Mouse (Mus musculus) intestine, postnatal 0 days (tissue): ENCODE data around the gene Ift52. TPM values are rescaled to one million over a fixed set of nuclear protein-coding genes. Genes with fewer than 3 reads are reported as not detected.

Experiments used
- ATAC-seq: fragments of 200-750 bp; cut with Nextera tagmentation; 2 replicates; pipeline ENCODE4 v1.8.0; 2017; ENCODE audit warnings: mild to moderate bottlenecking, moderate TSS enrichment, moderate library complexity
- H3K27ac ChIP-seq: fragments of 300-500 bp; sonication (generic); 2 replicates; pipeline ENCODE4 v1.5.1; 2014; ENCODE audit warnings: mild to moderate bottlenecking, low read depth, low read length, moderate library complexity
- H3K27me3 ChIP-seq: fragments of 300-500 bp; sonication (generic); replicated peaks from 2 replicates; pipeline ENCODE4 v1.6.1; 2014; ENCODE audit warnings: low read length, mixed read lengths; ENCODE audit not compliant: control insufficient read depth, insufficient read depth
- H3K36me3 ChIP-seq: fragments of 300-500 bp; sonication (generic); 2 replicates; pipeline ENCODE4 v1.6.1; 2014; ENCODE audit warnings: mild to moderate bottlenecking, moderate library complexity; ENCODE audit not compliant: control insufficient read depth, insufficient read depth
- H3K4me1 ChIP-seq: fragments of 300-500 bp; sonication (generic); replicated peaks from 2 replicates; pipeline ENCODE4 v1.6.1; 2014; ENCODE audit warnings: antibody characterized with exemption, low read length, mixed read lengths; ENCODE audit not compliant: control insufficient read depth, insufficient read depth
- H3K4me2 ChIP-seq: fragments of 300-500 bp; sonication (generic); replicated peaks from 2 replicates; pipeline ENCODE4 v1.6.1; 2014; ENCODE audit warnings: low read depth, mild to moderate bottlenecking, moderate library complexity
- H3K4me3 ChIP-seq: fragments of 300-500 bp; sonication (generic); 2 replicates; pipeline ENCODE4 v1.5.1; 2014; ENCODE audit warnings: low read depth, low read length
- H3K9ac ChIP-seq: fragments of 300-500 bp; sonication (generic); 2 replicates; pipeline ENCODE4 v1.6.1; 2014; ENCODE audit warnings: mild to moderate bottlenecking, low read depth, low read length
- H3K9me3 ChIP-seq: fragments of 300-500 bp; sonication (generic); 2 replicates; pipeline ENCODE4 v1.6.1; 2016; ENCODE audit warnings: mixed run types; ENCODE audit not compliant: control insufficient read depth
- CTCF ChIP-seq: sonication (generic); IDR thresholded peaks from 2 replicates; pipeline ENCODE4 v1.5.1; 2016; ENCODE audit warnings: low read depth, mild to moderate bottlenecking, control low read depth, antibody characterized with exemption, moderate library complexity
- WGBS: fragments of 180-500 bp; shearing (Covaris S2); extraction: QIAGEN DNeasy Blood & Tissue Kit; methylation state at CpG from one replicate; pipeline ENCODE4 v1.1.7; 2014; 5-methylcytosine and 5-hydroxymethylcytosine counted together
- microRNA-seq: library from miRNA; unstranded; fragments of <30 nt; microRNA quantifications from one replicate; pipeline ENCODE4, GENCODE M21; 2016
- polyA plus RNA-seq: library from polyadenylated mRNA; unstranded; fragments of >200 nt; fragmentation: Nextera tagmentation; extraction: Ambion mirVana; gene quantifications from 2 replicates; pipeline ENCODE4 v1.2.1, GENCODE M21; 2015

Gene Ift52
- polyA plus RNA-seq, 1 experiment from 2014 or later: 30.0 TPM

GRCm38 (mm10) chr2:163086561-163086960, 69.4 kb downstream of the Ift52 start:
- ATAC-seq: no peak
- Histone ChIP-seq H3K9ac (no peak overlapping the region), H3K4me1 (no peaks in the 10 kb centered on the region), H3K36me3 (no peaks in the 10 kb centered on the region), H3K4me3 (no peak overlapping the region), H3K4me2 (no peak overlapping the region), H3K27ac (no peak overlapping the region), H3K9me3 (no peaks in the 10 kb centered on the region), H3K27me3 (no peaks in the 10 kb centered on the region)
- TF ChIP-seq CTCF: no peak
- WGBS: 73% methylated on average over 8 of the region's 8 CpGs

GRCm38 (mm10) chr2:163087728-163088127, 70.6 kb downstream of the Ift52 start, which contains the start of gene Gtsf1l:
Gene Gtsf1l (minus strand): TSS chr2:163087855.
- H3K4me2 ChIP-seq: no peak within 1 kb of the TSS
- H3K9ac ChIP-seq: no peak within 1 kb of the TSS
- H3K4me1 ChIP-seq: no peaks in the 10 kb centered on the region
- H3K27ac ChIP-seq: no peak within 1 kb of the TSS
- TF ChIP-seq CTCF: no peak
- no peaks in the 10 kb centered on the region for H3K27me3 ChIP-seq
- 83% methylated on average over 9 of the region's 9 CpGs for WGBS
- H3K36me3 ChIP-seq: no peaks in the 10 kb centered on the region
- ATAC-seq: no peak
- no peak within 1 kb of the TSS for H3K4me3 ChIP-seq
- H3K9me3 ChIP-seq: no peaks in the 10 kb centered on the region

GRCm38 (mm10) chr2:163089475-163090123, 72.4 kb downstream of the Ift52 start:
- Histone ChIP-seq H3K9ac (no peak overlapping the region), H3K27me3 (no peaks in the 10 kb centered on the region), H3K36me3 (no peaks in the 10 kb centered on the region), H3K27ac (no peak overlapping the region), H3K4me3 (no peak overlapping the region), H3K4me1 (no peaks in the 10 kb centered on the region), H3K9me3 (no peaks in the 10 kb centered on the region), H3K4me2 (no peak overlapping the region)
- 73% methylated on average over 5 of the region's 5 CpGs for WGBS
- TF ChIP-seq CTCF: peak; percentile 74
- no peak for ATAC-seq

GRCm38 (mm10) chr2:163094909-163095308, 77.8 kb downstream of the Ift52 start:
- Histone ChIP-seq H3K27ac (no peak overlapping the region), H3K4me3 (no peak overlapping the region), H3K9me3 (no peaks in the 10 kb centered on the region), H3K27me3 (no peaks in the 10 kb centered on the region), H3K9ac (no peak overlapping the region), H3K36me3 (no peaks in the 10 kb centered on the region), H3K4me1 (no peaks in the 10 kb centered on the region), H3K4me2 (no peak overlapping the region)
- WGBS: 85% methylated on average over 10 of the region's 10 CpGs
- no peak for TF ChIP-seq CTCF
- ATAC-seq: no peak

Small RNAs within 50 kb of the gene (microRNA-seq; reads per million reads assigned to microRNA genes)
- gene Gm22174: not detected
- not detected for gene Mir7003

Other genes with a start within 250 kb of the Ift52 start
- 57.7 and 65.8 TPM in 2 replicates for gene Srsf6, start 85.8 kb upstream of the Ift52 start, polyA plus RNA-seq
- gene L3mbtl1, start 73.9 kb upstream of the Ift52 start, polyA plus RNA-seq: 0.04 and 0.25 TPM in 2 replicates
- 5.2 and 5.4 TPM in 2 replicates for gene Sgk2, start 30.0 kb upstream of the Ift52 start, polyA plus RNA-seq
- gene Mybl2, start 37.3 kb downstream of the Ift52 start, polyA plus RNA-seq: 4.4 and 5.1 TPM in 2 replicates
- not detected in 2 replicates for gene Gtsf1l, start 70.5 kb downstream of the Ift52 start, polyA plus RNA-seq
- 2.0 and 3.3 TPM in 2 replicates for gene Tox2, start 185.8 kb downstream of the Ift52 start, polyA plus RNA-seq